Mouse (Mus musculus) R1 (cell line): Measurements from ENCODE around the gene Ints5.
"Not testable (repeated sequence)": the region's sequence is repeated elsewhere in the genome, so short reads cannot be mapped to it uniquely, and the experiment has no call there.

Source experiments
- DNase-seq: peaks from one replicate; pipeline ENCODE4 v3.0.0-alpha.2; 2018; ENCODE audit warnings: low read depth, low spot score

Ints5 gene

DNA sequence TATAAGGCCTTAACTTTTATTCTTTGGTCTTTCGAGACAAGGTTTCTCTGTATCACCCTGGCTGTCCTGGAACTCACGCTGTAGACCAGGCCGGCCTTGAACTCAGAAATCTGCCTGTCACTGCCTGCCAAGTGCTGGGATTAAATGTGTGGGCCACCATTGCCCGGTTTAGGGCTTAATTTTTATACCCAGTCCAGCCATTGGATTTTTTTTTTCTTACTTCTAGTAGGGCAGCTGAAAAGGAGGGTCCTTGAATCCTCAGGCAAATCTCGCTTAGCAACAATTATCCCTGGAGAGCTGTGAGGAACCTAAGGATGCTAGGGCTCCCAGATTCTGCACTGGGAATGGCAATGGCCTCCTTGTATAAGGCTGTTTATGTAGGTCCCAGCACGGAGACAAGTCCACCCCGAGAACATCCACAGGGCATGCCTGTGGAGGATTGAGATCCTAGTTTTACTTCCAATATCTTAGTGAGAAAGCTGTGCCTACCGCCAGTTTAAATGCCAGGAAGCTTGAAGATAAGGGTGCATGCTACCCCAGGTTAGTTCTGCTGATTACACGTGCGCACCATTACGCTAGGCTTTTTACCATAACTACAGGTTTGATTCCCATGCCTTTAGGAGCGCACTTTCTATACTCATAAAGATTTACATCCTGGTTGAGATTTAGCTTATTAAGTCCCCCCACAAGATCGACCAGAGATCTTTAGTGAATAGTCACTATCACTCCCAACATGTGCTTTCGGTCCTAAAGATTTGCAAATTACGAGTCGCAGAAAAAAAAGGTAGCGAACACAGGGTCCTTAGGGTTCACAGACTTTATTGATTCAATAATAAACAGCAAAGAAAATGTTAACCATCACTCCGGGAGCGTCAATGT, 5.0 kb upstream of the Ints5 start:
- peak; percentile 67 for DNase-seq

DNA sequence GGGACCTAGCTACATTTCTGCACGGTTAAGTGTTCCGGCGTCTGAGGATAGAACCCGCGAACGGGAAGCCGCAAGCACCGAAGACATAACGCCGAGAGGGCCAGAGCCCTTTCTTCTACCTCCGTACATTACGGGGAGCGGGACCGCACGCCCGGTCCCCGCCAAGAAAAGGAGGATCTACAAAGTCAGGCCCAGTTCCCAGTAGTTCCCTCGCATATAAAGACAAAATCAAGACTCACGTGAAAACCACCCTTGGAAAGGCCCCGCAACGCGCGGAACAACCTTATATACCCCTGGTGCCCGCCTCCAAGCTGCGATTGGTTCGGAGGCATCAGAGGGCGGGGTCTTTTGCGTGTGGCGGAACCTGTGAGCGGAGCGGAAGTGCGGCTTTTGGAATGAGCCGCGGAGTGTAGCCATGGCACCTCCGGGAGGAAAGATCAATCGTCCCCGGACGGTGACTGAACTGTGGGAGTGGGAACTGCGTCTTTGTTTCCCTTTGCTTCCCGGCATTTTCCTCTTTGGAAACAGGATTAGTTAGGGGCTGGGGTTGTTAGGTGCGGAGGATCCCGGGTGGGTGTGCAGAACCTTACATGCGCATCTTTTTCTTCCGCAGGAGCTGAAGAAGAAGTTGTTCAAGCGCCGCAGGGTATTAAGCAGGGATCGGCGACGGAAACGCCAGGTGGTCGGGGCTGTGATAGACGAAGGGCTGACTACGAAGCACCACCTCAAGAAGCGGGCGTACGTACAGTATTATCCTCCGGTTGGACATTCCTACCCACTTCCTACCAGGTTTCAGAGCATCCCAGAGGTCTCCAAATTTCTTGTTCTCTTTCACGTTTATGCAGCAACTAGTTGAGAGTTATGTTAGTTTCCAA, 4.1 kb upstream of the Ints5 start, which contains the start of the genes 1810009A15Rik and Gm49416:
TSS of gene 1810009A15Rik (plus strand) at position 343 of the 875 bp plus-strand sequence.
TSS of gene Gm49416 (plus strand) at position 416 of the 875 bp plus-strand sequence.
- peak; percentile 99 for DNase-seq

DNA sequence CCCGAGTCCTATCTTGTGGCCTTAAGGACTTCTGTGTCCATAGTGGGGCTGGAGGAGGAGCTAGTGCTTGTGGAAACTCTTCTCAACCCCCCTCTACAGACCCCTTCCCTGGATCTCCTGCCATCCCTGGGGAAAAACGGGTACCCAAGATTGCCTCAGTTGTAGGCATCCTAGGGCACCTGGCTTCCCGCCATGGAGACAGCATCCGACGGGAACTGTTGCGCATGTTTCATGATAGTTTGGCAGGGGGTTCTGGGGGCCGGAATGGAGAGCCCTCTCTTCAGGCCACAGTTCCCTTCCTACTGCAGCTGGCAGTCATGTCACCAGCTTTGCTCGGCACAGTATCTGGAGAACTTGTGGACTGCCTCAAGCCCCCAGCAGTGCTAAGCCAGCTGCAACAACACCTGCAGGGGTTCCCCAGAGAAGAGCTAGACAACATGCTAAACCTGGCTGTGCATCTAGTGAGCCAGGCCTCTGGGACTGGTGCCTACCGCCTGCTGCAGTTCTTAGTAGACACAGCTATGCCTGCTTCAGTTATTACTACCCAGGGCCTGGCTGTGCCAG, 2.7 kb downstream of the Ints5 start:
- DNase-seq = no peak

DNA sequence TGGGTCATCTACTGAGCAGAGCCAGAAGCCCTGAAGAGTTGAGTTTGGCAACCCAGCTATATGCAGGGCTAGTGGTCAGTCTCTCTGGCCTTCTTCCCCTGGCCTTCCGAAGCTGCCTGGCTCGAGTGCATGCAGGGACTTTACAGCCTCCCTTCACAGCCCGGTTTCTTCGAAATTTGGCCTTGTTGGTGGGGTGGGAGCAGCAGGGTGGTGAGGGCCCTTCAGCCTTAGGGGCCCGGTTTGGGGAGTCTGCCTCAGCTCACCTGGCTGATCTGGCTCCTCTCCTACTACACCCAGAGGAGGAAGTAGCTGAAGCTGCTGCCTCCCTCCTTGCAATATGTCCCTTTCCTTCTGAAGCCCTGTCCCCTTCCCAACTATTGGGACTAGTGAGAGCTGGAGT, 3.4 kb downstream of the Ints5 start:
- not testable (repeated sequence) for DNase-seq

DNA sequence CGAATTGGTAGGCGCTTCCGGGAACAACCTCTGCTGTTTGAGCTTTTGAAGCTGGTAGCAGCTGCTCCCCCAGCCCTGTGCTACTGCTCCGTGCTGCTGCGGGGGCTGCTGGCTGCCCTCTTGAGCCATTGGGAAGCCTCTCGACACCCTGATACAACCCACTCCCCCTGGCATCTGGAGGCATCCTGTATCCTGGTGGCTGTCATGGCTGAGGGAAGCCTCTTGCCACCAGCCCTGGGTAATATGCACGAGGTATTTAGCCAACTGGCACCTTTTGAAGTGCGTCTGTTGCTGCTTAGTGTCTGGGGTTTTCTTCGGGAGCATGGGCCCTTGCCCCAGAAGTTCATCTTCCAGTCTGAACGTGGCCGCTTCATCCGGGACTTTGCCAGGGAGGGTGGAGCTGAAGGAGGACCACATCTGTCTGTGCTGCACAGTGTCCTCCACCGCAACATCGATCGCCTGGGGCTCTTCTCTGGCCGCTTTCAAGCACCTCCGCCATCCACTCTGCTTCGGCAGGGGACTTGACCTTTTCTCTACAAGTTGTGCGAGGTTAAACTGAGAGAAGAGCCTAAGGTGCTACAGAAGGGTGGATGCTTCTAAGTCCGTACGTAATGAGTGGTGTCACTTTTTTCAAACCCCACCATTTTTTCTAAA, 4.5 kb downstream of the Ints5 start:
- peak; percentile 82 for DNase-seq

DNA sequence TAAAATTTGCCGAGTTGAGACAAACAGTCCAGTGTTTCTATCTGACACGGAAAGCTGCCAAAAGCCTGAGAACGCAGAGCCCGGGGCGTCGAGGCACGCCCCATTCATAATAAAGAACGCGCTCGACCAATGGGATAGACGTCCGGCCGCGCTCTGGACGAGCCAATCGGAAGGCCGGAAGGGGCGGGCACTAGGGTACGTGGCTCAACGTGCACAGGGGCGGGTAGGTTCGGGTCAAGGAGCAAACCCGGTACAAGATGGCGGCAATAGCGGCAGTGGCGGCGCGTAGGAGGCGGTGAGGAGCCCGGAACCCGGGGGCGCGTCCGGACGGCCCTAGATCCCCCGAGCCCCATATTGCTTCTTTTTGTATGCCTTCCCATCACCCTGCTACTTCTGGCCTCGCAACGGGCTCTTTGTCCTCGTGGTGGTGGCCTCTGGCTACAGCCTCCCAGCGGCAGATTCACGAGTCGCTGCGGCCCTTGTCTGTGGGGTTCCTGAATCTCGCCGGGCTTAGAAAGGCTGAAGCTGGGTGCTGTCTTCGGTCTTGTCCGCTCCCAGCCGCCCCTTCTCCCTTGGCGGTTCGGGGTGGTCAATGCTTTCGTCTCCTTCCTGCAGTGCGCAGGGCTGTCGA, 5.2 kb downstream of the Ints5 start, which contains the start of gene Ganab:
TSS of gene Ganab (plus strand) at position 207 of the 631 bp plus-strand sequence.
- DNase-seq = peak; percentile 98

DNA sequence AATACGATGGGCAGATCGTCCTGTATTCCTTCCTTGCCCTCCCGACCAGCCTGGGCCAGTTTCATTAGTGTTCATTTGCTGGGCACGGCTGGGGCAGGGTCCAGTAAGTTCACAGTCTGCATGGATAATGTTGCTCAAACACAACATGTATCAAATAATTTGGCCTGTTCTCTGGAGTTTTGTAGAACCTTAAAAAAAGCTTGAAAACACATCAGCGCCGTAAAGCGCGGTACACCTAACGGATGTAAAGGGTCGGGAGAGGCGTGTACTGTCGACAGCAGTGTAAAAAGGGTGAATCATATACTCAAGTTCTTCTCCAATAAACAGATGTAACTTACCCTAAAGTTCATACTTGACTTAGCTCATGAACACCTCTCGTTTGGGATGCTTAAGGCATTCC, 5.8 kb downstream of the Ints5 start:
- DNase-seq = no peak

DNA sequence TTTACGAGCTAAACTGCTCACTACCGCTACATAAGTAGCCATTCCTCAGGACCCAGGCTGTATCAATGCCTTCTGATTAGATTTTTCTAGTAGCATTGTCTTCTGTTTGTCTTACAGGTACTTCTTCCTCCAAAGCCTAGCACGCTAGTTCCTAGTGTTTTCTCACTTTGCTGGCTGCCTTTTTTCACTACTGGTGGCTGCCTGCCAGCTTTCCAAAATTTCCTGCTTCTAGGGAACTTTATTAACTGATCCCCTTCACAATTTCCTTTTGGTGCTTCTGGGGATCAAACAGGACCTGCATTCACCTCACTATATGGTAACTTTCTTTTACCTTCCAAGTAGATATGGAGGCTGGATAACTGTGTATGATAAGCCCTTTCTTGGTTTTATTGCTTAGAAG, 6.3 kb downstream of the Ints5 start:
- DNase-seq = no peak

DNA sequence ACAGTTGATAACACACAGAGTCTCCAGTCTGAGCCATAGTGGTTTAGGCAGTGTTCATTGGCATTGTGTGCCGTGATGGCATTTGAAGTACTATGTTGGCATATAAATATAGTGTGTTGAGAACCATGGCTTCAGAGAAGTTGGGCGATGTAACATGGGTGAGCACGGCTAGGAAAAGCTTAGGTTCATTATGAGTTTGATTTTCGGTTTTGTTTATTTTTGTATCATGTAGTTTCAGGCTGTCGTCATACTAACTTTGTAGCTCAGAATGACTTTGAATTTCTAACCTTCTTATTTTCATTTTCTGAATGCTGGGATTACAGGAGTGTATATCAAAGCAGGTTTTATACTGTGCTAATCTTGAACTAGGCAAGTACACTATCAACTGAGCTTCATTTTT, 10.6 kb downstream of the Ints5 start:
- no peak for DNase-seq

DNA sequence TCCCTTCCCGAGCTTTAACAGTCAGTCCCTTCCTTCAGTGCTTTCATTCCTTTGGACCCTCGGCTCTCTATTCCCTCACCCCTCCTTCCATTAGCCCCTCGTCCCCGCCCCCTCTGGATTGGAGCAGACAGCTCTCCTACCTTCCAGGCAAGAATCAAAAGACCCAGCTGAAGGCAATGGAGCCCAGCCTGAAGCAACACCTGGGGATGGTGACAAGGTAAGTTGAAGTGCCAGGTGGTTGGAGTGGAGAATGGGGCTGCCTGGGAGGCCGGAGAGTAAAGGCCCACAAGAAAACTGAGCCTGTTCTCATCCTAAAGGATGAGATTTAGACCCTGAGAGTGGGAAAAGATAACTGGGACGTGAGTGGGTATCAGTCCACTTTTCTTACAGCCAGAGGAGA, 15.7 kb downstream of the Ints5 start:
- DNase-seq = no peak

DNA sequence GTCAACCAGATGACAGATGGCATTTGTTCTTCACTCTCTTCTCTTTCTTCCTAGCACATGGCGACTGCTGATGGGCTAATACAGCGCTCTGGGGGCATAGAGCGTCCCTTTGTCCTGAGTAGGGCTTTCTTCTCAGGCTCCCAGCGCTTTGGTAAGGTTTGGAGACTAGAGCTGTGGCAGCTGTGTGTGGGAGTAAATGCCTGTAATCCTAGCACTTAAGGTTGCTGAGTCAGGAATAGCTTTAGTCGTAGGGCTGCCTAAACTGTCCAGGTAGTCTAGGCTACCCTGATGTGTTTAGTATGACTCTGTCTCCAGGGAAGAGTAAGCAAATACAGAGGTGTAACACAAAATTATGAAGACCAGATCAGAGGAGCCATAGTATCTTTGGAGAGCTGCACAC, 19.0 kb downstream of the Ints5 start:
- DNase-seq = no peak

DNA sequence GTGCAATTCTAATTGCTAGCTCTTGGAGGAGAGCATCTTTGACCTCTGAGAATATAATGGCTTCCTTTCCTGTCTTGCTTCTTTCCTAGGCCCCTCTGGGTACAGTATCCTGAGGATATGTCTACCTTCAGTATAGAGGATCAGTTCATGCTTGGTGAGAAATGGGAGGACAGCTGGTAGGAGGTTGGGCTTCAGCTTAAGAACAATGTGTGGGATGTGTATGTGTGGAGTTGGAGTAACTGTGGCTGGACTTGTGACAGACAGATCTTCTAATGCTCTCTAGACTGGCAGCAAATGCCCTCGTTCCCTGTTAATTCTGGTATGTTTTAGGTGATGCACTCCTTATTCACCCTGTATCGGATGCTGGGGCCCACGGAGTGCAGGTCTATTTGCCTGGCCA, 21.4 kb downstream of the Ints5 start:
- DNase-seq = no peak

DNA sequence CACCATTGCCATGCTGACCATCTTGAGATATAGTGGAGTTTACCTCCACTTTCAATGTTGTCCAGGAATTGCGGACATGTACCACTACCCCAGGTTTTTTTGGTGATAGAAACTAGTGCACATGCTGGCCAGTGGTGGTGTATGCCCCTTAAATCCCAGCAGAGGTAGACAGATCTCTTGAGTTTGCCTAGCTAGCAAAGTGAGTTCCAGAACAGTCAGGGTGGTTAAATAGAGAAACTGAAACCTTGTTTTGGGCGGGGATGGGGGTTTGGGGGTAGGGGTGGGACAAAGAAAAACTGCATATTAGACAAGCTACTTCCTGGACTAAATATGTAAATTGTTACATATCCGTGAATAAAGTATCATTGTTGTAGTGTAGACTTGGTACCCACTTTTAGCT, 26.2 kb downstream of the Ints5 start:
- no peak for DNase-seq

DNA sequence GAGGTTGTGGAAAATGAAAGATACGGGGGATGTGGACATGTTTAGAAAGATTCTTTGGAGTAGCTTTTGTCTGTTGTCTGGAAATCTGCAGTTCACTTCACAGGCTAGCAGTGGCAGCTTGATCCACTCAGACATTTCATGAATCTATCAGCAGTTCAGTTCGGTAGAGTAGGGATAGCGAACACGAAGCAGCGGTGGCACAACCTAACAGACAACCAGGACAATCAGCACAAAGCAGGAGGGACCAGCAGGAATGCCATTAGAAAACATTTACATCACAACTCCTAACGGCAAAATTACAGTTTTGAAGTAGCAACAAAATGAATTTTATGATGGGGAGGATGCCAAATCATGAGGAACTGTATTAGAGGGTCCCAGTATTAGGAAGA, 26.9 kb downstream of the Ints5 start:
- DNase-seq = no peak

DNA sequence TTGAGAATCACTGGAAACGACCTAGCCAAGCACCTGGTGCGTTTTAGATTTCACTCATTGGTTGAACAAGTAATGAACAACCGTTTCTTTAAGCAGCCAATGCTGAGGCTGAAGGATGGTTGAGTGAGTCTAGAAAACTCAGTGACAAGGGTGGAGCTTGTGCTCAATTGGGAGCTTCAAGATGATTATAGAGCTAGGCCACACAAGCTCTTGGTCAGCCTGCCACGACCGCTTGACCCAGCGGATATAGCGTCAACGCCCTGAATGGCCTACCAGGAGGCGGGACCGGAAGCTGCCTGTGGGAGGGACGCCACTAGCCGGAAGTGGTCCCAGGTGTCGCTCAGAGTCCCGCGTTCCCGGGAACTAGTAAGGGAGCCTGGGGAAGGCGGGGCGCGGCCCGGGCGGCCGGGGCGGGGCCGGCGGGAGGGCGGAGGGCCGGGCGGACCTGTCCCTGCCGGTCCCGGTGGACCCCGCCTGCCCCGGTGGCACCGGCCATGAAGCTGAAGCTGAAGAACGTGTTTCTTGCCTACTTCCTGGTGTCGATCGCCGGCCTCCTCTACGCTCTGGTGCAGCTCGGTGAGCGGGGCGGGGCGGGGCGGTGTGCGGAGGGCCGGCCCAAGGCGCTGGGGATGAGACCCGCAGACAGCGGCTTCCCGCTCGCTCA, 27.4 kb downstream of the Ints5 start, which contains the start of gene B3gat3:
TSS of gene B3gat3 (plus strand) at position 302 of the 664 bp plus-strand sequence.
- DNase-seq = peak; percentile 94

DNA sequence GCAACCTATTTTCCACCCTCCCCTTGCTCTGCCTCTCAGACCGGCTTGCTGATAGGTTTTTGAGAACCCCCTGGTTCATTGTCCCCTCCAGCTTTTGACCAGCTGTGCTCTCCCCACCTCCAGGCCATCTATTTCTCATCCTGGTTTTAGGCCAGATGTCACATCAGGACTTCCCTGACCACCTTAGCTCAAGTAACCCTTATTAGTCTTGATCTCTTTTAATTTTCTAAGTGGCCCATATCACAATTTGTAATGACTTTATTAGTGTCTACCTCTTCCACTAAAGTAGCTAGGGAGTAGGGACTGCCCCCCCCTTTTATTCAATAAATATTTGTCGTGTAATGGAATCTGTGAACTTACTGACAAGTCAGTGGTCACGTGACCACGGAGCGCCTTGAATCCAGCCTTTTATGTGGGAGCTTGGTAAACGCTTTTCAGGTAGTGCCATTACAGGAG, 28.1 kb downstream of the Ints5 start:
- peak; percentile 76 for DNase-seq

DNA sequence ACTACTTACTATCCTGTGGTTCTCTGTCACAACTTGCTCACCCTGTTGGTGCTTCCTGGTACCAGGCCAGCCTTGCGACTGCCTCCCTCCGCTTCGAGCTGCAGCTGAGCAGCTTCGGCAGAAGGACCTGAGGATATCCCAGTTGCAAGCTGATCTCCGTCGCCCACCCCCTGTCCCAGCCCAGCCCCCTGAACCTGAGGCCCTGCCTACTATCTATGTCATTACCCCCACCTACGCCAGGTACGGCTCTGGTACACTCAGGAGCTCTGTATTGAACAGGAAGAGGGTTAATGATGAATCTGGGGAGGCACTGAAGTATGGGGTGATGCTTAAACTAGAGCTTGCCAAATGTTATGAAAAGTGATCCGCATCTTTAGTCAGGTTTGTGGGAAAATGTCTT, 28.9 kb downstream of the Ints5 start:
- DNase-seq = no peak

DNA sequence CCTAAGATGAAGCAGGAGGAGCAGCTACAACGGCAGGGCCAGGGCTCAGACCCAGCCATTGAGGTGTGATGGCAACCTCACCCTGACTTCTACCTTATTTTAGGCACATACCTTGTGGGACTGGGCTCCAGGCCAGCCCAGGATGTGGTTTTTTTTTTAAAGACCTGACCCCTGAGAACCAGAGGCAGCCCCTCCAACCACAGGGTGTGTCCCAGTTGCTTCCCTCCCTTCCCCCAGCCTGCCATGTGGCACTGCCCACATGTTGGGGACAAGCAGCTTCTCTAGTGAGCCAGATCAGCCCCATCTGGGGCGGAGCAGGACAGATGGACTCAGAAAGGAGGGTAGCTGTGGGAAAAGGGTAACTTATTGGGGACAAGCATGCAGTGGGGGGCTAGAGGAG, 34.0 kb downstream of the Ints5 start:
- no peak for DNase-seq

DNA sequence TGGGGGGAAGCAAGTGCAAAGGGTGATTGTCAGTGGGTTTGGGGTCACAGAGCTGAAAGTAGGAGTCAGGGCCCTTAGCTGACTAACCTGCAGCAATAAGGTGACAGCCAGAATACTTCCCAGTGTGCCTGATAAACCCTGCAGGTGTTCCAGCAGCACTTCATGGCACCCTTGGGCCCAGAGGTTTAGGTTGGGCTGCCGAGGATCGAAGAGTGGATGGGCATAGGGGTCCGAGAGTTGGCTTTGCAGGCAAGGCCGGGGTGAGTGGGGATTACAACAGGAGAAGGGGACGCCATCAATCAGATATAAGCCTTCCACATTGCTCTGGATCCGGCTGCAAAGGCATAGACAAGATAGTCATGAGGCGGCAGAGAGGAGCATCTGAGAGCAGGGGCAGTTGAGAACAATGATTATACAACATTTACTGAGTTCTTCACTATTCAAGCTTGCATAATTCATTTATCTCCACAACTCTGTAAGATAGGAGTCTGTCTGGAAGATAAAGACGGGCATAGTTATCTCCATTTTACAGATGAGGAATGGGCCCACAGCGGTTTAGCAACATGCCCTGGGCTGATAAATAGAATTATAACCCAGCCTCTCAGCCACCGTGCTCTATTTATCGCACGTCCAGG, 35.2 kb downstream of the Ints5 start:
- no peak for DNase-seq

DNA sequence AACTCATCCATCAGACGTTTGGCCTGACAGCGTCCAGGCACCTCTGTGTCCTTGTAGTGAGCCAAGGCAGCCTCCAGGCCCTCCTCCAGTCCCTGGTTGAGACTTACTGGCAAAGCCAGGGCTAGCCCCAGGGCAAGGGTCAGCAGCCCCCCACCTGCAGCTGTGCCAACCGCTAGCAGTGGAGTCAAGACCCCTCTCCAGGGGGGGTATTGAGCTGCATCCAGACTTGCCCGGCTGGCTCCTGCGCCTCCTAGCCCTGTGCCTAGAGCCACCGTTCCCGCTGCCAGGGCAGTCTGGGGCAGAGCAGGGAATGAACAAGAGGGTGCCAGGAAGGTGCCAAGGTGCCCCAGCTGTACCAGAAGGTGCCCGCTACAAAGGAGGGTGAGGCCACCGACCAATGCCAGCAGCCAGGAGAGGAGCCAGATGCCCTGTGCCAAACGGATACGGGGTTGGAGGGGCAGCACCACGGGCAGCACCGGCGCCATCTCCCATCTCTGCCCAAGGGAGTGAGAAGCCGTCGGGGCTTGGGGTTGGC, 36.0 kb downstream of the Ints5 start:
- DNase-seq = no peak
